Mouse (Mus musculus): ENCODE data around the gene Slc13a5. TPM values are rescaled to one million over a fixed set of nuclear protein-coding genes. Genes with fewer than 3 reads are reported as not detected.

The Slc13a5 gene
- polyA plus RNA-seq (2015; fragmentation: Nextera tagmentation; extraction: Ambion mirVana) = not detected in 2 replicates

- peak within 1 kb of the TSS; percentile 36 for H3K4me3 ChIP-seq (ENCODE audit: low read depth, low read length)
- no peaks in the 10 kb centered on the region for H3K36me3 ChIP-seq (ENCODE audit: insufficient read depth, low read length)
- peak within 1 kb of the TSS; percentile 68 for H3K4me2 ChIP-seq (replicated peaks; ENCODE audit: low read depth, low read length)
- H3K27ac ChIP-seq (ENCODE audit: low read length) = no peak within 1 kb of the TSS
- H3K27me3 ChIP-seq (replicated peaks; ENCODE audit: insufficient read depth, low read length) = 0 out of 2 replicates have a peak, but pooled peaks cover 10% of the 10 kb centered on the region
- no peaks in the 10 kb centered on the region for H3K9me3 ChIP-seq (ENCODE audit: low read length)
- peaks cover 12% of the 10 kb centered on the region for H3K4me1 ChIP-seq (ENCODE audit: insufficient read depth, low read depth, low read length)
- 6% methylated on average over 36 of the region's 36 CpGs for WGBS
- no peak; the same call in 1 of the 2 replicates for ATAC-seq
- no peak for TF ChIP-seq CTCF (IDR thresholded peaks at IDR 0.05)
- no peak for TF ChIP-seq EP300 (IDR thresholded peaks at IDR 0.05)
- no peak within 1 kb of the TSS for H3K9ac ChIP-seq (replicated peaks; ENCODE audit: low read depth)
- no peak for DNase-seq (ENCODE audit: low spot score)
Observed at GRCm38 (mm10) chr11:72266960-72267560, at the start of gene Slc13a5. Slc13a5 (minus strand) TSS chr11:72267222.

- TF ChIP-seq EP300 (IDR thresholded peaks at IDR 0.05) (no peak), CTCF (IDR thresholded peaks at IDR 0.05) (no peak)
- Histone ChIP-seq H3K9me3 (ENCODE audit: low read length) (no peaks in the 10 kb centered on the region), H3K27me3 (replicated peaks; ENCODE audit: insufficient read depth, low read length) (peaks cover 8% of the 10 kb centered on the region; the same call in 1 of the 2 replicates), H3K4me1 (ENCODE audit: insufficient read depth, low read depth, low read length) (no peaks in the 10 kb centered on the region), H3K9ac (replicated peaks; ENCODE audit: low read depth) (no peak within 1 kb of the TSS), H3K36me3 (ENCODE audit: insufficient read depth, low read length) (no peaks in the 10 kb centered on the region), H3K27ac (ENCODE audit: low read length) (no peak within 1 kb of the TSS), H3K4me2 (replicated peaks; ENCODE audit: low read depth, low read length) (0 out of 2 replicates have a peak within 1 kb of the TSS, but pooled peaks have one; percentile 5), H3K4me3 (ENCODE audit: low read depth, low read length) (no peak within 1 kb of the TSS)
- no peak for DNase-seq (ENCODE audit: low spot score)
- 12% methylated on average over 28 of the region's 42 CpGs for WGBS
- ATAC-seq = no peak
Observed at GRCm38 (mm10) chr11:72314151-72314895, 47.3 kb upstream of the Slc13a5 start, which contains the start of gene Fbxo39. Fbxo39 (plus strand) TSS chr11:72314444.

- 67% methylated on average over 10 of the region's 10 CpGs for WGBS
Observed at GRCm38 (mm10) chr11:72311355-72312001, 44.5 kb upstream of the Slc13a5 start.

GRCm38 (mm10) chr11:72310491-72310890, 43.5 kb upstream of the Slc13a5 start:
- DNase-seq (ENCODE audit: low spot score) (no peak), ATAC-seq (no peak)
- Histone ChIP-seq H3K9ac (replicated peaks; ENCODE audit: low read depth) (no peak overlapping the region), H3K9me3 (ENCODE audit: low read length) (no peaks in the 10 kb centered on the region), H3K36me3 (ENCODE audit: insufficient read depth, low read length) (no peaks in the 10 kb centered on the region), H3K27me3 (replicated peaks; ENCODE audit: insufficient read depth, low read length) (peaks cover 8% of the 10 kb centered on the region; the same call in 1 of the 2 replicates), H3K4me2 (replicated peaks; ENCODE audit: low read depth, low read length) (no peak overlapping the region), H3K27ac (ENCODE audit: low read length) (no peak overlapping the region), H3K4me3 (ENCODE audit: low read depth, low read length) (no peak overlapping the region), H3K4me1 (ENCODE audit: insufficient read depth, low read depth, low read length) (no peaks in the 10 kb centered on the region)
- TF ChIP-seq CTCF (IDR thresholded peaks at IDR 0.05) (no peak), EP300 (IDR thresholded peaks at IDR 0.05) (no peak)
- WGBS = 67% methylated on average over 4 of the region's 4 CpGs

More at GRCm38 (mm10) chr11:72311355-72312001, 44.5 kb upstream of the Slc13a5 start:
- Histone ChIP-seq H3K36me3 (ENCODE audit: insufficient read depth, low read length) (no peaks in the 10 kb centered on the region), H3K4me3 (ENCODE audit: low read depth, low read length) (no peak overlapping the region), H3K27ac (ENCODE audit: low read length) (no peak overlapping the region), H3K4me2 (replicated peaks; ENCODE audit: low read depth, low read length) (no peak overlapping the region), H3K9ac (replicated peaks; ENCODE audit: low read depth) (no peak overlapping the region), H3K4me1 (ENCODE audit: insufficient read depth, low read depth, low read length) (no peaks in the 10 kb centered on the region), H3K27me3 (replicated peaks; ENCODE audit: insufficient read depth, low read length) (peaks cover 8% of the 10 kb centered on the region; the same call in 1 of the 2 replicates), H3K9me3 (ENCODE audit: low read length) (no peaks in the 10 kb centered on the region)
- no peak for TF ChIP-seq EP300 (IDR thresholded peaks at IDR 0.05)
- no peak for TF ChIP-seq CTCF (IDR thresholded peaks at IDR 0.05)
- ATAC-seq (no peak), DNase-seq (ENCODE audit: low spot score) (no peak)

GRCm38 (mm10) chr11:72308982-72309381, 42.0 kb upstream of the Slc13a5 start:
- 47% methylated on average over 2 of the region's 2 CpGs for WGBS

GRCm38 (mm10) chr11:72307461-72307860, 40.4 kb upstream of the Slc13a5 start:
- ATAC-seq = no peak
- H3K4me2 ChIP-seq (replicated peaks; ENCODE audit: low read depth, low read length) = no peak overlapping the region
- H3K27me3 ChIP-seq (replicated peaks; ENCODE audit: insufficient read depth, low read length) = no peaks in the 10 kb centered on the region
- no peaks in the 10 kb centered on the region; the same call in 1 of the 2 replicates for H3K36me3 ChIP-seq (ENCODE audit: insufficient read depth, low read length)
- H3K4me1 ChIP-seq (ENCODE audit: insufficient read depth, low read depth, low read length) = no peaks in the 10 kb centered on the region
- H3K9me3 ChIP-seq (ENCODE audit: low read length) = no peaks in the 10 kb centered on the region
- no peak overlapping the region for H3K9ac ChIP-seq (replicated peaks; ENCODE audit: low read depth)
- no peak overlapping the region for H3K27ac ChIP-seq (ENCODE audit: low read length)
- no peak for DNase-seq (ENCODE audit: low spot score)
- WGBS = 73% methylated on average over 5 of the region's 5 CpGs
- H3K4me3 ChIP-seq (ENCODE audit: low read depth, low read length) = no peak overlapping the region
- TF ChIP-seq EP300 (IDR thresholded peaks at IDR 0.05) (no peak), CTCF (IDR thresholded peaks at IDR 0.05) (no peak)

More at GRCm38 (mm10) chr11:72308982-72309381, 42.0 kb upstream of the Slc13a5 start:
- no peak for ATAC-seq
- no peak for TF ChIP-seq CTCF (IDR thresholded peaks at IDR 0.05)
- no peak for TF ChIP-seq EP300 (IDR thresholded peaks at IDR 0.05)
- Histone ChIP-seq H3K4me3 (ENCODE audit: low read depth, low read length) (no peak overlapping the region), H3K27me3 (replicated peaks; ENCODE audit: insufficient read depth, low read length) (0 out of 2 replicates have a peak, but pooled peaks cover 2% of the 10 kb centered on the region), H3K9ac (replicated peaks; ENCODE audit: low read depth) (no peak overlapping the region), H3K4me1 (ENCODE audit: insufficient read depth, low read depth, low read length) (no peaks in the 10 kb centered on the region), H3K36me3 (ENCODE audit: insufficient read depth, low read length) (no peaks in the 10 kb centered on the region), H3K9me3 (ENCODE audit: low read length) (no peaks in the 10 kb centered on the region), H3K27ac (ENCODE audit: low read length) (no peak overlapping the region), H3K4me2 (replicated peaks; ENCODE audit: low read depth, low read length) (no peak overlapping the region)
- DNase-seq (ENCODE audit: low spot score) = no peak
